Mouse (Mus musculus) c-Kit-positive CD71-positive TER-119-positive erythroid progenitor cells, embryonic 14.5 days (primary cell): ENCODE results near the gene Tango6.

Experiments used
- DNase-seq: peaks from one replicate; pipeline ENCODE4 v3.0.0-alpha.2; 2013; ENCODE audit warnings: low spot score

Gene Tango6

DNA sequence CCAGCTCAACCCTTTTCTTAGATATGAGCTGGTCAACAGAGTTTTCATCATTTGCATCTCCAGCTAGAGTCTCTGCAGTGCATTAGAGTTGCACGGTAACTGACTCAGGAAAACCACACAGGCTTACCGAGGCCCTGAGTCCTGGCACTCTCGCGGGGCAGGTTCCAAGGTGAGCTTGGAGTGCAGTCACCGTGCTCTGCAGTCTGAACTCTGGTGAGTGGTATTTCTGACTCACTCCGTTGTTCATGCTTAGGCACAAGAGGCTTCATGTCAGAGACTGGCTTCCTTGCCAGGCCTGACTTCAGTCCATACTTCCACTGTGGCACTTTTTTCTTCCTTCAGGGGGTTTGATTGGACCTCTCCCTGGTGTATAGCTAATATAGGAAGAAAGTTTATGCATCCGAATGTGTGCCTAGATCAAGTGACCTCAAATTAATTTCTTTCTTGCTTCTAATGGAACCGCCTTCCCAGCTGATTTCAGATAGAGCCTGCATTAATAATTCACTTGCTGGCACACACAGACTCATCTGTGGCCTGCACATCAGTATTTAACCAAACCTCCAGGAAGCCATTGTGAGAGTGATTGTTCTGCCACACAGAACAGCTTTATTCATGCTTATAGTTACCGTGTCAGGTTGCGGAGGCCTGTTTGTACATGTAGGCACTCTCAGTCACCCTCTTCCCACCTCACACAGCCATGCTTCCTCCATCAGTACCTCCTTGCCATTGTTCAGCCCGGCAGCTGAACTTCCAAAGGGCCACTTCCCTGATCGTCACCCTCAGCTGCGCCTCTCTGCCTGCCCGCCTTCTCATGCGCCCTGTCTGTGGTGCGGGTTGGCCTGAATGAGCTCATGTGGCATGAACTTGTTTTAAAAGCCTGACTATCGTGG lies 136.0 kb downstream of the Tango6 start:
- DNase-seq, result no peak

DNA sequence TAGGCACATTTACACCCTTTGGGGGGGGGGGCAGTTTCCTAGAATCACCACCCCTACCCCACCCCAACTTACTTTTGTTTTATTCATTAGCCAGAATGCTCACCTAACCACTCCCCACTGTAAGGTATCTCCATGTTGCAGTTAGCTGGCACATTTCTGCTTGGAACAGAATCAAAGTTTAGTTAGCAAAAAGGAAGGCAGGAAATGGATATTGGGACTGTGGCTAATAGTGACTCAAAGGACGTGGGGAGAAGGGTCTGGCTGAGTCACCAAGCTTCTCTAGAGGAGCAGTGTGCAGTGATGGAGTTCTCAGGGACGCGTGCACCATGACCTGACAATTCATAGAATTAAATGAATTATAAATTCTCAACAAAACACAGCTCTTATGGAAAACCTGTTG lies 136.7 kb downstream of the Tango6 start:
- DNase-seq, result no peak

DNA sequence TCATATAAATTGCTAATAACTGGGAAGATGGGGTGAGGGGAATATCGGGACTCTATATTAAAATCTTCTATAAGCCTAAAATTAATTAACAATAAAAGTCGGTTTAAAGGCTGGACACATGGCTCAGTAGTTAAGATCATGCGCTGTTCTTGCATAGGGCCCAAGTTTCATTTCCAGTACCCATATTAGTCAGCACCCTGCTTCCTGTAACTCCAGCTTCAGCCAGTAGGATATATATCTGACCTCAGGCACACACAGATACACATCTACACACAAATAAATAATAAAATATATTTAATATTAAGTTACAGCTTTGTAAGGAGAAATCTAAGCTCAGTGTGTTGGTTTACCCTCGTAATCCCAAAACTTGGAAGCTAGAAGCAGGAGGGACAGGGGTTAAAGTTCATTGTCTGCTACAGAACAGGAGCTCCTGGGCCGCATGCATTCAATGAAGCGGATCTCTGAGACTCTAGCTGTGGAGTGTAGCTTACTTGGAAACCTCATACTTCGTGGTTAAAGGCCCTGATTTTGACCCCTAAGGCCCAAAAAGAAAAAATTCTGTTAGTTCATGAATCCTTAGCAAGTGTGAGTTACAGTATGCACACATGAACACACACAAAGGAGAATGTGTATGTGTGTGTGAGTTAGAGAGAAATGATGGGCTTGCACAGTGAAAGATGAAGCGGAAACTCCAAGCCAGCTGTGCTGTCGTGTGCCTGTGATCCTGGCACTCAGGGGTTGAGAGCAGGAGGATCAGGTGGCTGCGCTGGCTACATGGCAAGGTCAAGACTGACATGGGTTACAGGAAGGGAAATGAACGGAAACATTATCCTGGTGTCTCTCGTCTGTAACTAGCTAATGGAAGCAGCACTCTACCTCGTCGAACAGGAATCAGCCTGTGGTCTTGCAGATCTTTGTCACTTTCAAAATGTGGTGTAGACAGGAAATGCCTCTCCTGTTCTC lies 138.0 kb downstream of the Tango6 start:
- no peak for DNase-seq

DNA sequence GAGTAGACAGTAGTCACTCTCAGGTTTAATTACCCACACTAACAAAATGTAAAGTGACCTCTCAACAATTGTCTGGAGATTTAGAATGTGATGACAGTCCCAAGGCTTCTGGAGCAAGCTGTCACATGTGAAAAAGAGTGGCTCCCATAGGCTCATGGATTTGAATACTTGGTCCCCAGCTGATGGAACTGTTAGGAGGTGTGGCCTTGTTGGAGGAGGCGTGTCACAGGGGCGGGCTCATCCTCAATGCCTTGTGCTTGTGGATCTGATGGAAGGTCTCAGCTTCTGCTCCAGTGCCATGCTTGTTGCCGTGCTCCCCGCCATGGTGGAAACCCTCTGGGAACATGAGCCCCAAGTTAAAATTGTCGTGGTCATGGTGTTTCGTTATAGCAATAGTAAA lies 146.1 kb downstream of the Tango6 start:
- DNase-seq, result no peak

DNA sequence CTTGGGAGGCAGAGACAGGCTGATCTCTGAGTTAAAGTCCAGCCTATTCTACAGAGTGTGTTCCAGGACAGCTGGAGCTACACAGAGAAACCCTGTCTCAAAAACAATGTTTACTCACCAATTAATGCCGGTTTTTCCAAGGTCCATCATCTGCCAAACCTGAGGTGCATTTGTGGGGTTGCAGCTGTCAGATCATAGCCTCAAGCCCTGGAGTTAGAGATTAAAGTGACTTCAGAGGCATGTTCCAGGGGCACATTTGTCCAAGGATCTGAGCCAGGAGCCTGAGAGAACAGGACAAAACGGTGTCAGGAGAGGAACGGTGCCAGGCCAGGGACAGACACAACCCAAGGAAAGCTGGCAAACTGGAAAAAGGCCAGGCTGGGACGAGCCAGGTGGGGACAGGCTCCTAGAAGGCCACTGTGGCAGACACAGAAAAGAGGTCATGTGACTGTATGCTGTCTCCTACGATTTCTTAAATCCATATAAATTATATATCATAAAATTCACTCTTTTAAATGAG lies 146.7 kb downstream of the Tango6 start:
- DNase-seq, result no peak

DNA sequence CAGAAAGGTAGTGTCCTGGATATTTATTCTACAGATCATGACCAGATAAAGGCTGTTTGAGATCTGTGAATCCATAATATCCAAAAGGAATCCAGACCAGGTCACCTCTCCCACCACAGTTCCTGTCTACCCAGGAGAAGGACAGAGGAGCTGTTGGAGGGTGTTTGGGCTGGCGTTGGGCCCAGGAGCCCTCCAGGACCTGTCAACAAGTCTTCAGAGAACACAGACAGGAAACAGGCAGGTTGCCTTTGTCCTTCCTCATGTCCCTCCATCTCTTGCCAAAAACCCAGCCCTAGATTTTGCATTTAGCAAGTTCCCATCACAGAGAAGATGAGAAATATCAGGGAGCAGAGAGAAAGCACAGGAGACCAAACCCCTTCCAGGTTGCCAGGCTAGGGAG lies 152.0 kb downstream of the Tango6 start:
- no peak for DNase-seq

DNA sequence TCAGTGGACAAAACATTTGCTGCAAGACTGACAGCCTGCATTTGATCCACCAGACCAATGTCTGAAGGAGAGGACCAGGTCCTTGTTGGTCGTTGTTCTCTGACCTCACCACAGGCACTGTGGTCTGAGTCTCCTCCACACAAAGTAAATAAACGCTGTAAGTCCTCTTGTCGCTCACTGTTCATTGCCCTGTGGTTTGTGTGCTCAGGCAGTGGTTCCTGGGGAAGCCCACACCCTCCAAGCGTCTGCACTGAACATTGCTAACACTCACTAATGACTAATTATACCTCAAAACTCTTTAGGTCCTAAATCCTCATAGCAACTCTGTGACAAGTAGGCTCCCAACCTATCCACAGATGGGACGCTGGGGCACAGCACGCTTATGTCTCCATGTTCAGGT lies 153.7 kb downstream of the Tango6 start:
- no peak for DNase-seq

DNA sequence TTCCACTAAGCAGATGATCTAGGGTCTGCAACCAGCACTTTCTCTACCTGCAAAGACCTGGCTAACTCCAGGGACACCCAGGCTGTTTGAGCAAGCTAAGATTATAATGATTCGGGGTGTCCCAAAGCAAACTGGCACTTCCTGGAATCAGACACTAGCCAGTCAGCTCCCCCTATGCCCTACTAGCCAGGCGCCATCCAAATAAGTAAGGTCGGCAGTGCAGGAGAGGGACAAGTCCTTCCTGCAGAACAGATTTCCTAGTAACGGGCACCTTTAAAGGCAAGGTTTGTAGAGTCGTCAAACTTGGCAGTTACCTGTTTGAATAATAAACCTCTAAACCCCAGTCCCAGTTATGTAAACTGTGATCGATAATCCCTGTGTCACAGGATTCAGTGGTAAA lies 155.9 kb downstream of the Tango6 start:
- DNase-seq, result no peak

DNA sequence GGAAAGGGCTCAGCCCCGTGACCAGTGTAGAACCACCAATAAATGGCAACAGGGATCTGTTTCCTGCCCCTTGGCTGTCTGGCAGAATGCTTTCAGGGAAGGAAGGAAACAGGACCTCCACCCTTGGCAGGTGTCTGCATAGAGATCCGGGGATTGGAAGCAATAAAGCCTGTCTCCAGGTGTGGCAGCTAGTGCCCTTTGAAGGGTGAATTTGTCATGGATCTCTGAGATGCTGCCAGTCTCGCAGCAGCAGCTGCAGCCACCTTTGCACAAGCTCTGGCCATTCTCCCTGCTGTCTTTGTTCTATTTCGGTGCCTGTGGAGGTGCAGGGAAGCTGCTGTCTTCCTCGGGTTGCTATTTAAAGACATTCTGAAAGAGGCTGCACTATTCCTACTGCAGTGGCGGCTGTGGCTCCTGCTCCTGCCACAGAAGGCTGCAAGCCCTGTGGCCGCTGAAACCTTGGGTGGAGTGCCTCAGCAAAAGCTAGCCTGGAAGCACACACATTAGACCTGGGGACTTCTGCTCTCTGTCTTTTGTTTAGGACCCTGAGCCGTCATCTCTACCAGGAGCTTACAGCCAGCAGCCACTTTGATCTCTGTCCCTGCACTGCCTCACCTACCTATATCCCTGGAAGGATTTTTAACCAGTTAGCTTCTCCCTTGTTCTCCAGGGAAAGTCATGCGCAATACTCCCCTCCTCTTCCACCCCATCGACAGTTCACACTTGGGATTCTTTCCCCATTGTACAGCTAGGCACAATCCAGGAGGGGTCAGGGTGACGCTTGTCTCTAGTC lies 156.5 kb downstream of the Tango6 start:
- DNase-seq, result no peak

DNA sequence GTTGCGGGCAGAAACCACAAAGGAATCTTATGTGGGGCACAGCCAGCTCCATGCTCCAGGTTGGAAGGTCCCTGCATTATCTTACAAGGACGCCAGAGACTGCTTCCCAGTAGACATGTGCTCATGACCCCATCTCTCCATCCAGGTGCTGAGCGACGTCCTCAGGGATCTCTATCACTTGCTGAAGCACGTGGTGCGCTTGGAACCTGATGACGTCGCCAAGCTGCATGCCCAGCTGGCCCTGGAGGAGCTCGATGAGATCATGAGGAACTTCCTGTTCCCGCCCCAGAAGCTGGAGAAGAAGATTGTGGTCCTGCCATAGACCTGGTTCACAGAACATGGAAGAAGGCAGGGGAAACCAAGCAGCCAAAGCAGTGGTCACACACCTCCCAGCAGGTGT lies 167.2 kb downstream of the Tango6 start:
- no peak for DNase-seq

DNA sequence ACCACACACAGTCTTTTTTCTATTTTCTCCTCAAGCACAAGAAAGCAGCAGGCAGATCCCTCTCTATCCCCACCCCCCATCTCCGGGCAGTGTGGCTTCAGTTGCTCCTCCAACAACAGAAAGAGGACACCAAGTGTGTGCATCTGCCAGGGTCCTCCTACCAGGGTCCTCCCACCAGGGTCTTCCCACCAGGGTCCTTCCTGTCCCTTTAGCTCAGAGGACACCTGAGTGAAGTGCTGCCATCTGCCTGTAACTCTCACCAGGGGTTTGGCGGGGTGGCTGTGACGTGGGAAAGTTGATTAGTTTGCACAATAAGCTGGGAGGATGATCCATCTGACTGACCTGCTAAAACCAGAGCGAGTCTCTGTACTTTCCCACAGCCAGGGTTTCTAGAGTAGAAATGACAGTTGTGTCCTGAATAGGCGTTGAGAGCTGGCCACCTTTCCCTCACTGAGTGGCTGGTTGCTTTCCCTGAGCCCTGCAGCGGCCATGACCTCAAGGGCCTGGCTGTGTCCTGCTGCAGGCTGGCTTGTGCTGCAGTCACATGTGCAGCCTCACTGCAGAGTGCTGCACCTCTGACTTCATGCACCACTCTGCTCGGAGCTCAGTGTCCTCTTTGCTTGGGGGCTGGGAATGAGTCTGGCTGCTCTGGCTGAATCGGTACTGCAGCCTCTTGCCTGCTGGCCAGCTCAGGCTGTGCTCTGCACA lies 171.8 kb downstream of the Tango6 start:
- DNase-seq, result no peak

DNA sequence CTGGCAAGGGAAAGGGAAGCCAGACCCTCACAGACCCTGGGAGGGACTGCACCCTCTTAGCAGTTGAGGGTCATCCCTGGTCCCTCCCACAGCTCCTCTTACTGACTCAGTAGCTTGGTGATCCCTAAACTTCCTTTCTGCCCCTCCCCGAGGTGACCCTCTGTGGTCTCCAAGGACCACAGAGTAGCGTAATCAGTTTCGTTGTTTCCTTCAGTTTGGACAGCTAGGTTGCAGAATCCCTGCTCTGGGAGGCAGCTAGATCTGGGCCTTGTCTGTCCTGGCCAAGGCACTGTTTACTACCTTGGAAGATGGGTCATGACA lies 172.3 kb downstream of the Tango6 start:
- no peak for DNase-seq

DNA sequence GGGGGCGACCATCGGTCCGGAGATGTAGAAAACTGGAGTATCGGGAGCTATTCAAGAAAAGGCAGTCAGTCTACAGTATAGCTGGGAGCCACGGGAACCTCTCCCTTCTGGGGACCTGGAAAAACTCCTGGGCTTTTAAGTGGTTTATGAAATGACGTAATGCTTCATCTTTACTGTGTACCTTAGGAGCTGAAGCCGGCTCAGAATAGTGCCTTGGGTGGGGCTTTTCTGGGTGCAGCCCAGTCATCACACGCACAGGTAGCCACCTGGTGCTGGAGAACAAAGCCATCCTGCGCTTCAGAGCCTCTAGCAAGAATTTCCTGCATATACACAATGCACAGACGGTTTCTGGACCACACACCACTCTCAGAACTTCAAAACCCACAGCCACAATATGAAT lies 180.0 kb downstream of the Tango6 start:
- DNase-seq, result no peak

DNA sequence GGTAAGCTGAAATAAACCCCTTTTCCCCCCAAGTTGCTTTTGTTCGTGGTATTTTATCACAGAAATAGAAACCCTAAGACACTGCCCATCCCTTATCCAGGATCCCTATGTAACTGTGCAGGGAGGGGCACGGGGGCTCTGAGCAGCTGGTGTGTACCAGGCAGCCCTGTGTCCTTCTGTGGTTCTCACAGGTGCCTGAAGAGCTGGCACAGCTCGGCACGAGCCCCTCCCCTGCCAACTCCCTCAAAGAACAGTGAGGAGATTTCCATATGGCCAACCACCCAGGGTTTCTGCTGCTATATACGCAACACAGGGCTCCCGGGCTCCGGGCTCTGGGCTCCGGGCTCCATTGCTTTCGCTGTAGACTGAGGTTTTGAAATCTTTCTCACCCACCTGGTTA lies 182.5 kb downstream of the Tango6 start:
- no peak for DNase-seq

DNA sequence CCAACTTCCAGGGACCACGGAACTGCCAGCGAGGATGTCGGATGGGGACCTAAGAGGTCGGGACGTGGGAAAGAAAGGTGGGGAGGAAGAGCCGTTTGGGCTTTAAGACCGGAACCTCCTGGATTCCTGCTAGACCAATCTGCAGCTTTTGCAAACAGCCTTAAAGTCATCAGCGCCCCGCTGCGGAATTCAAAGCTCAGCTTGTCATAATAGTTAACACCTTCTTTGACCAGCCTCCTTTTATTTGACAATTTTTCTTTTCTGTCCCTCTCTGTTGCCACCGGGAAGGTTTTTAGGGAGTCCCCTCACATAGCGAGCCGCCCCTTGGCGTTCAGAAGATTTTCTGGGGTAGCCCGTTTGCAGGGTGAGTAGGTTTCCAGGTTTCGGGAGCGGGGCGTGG lies 187.2 kb downstream of the Tango6 start, which contains the start of gene Has3:
Gene Has3, plus strand, starts transcription at position 192 of the 400 bp plus-strand sequence.
- DNase-seq, result no peak

DNA sequence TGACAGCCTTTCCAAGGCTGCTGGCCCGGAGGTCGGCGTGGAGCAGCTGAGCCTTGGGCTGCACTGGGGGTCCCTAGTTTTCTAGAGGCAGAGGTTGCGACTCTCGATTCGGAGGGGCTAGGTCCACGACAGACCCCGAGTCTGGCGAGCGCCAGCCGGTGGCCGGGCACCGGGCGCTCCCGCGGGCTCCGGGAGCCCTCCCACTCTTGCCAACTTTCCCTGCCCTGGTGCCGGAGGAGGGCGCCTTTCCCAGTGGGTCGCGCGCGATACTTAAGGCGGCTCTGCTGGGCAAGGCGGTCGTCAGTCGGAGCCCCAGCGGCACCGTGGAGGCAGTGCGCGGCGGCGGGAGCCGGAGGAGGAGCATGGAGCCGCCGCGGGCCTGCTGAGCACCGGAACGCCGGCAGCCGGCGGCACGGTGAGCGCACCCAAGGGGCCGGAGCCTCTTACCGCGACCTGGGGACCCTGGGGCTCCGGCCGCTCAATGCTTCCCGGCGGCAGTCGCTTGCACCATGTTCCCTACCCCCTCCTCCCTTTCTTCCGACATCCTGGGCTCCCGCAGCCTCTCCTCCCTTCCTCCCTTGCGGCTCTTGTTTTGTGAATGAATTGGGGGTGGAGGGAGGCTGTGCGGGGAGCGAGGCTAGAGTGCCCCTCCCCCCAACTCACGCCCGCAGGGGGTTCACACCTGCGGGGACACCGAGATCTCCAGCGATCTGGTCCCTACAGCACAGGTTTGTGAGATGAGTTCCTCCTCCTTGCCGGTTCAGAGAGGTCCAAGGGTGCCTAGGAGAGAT lies 187.9 kb downstream of the Tango6 start:
- DNase-seq, result no peak

DNA sequence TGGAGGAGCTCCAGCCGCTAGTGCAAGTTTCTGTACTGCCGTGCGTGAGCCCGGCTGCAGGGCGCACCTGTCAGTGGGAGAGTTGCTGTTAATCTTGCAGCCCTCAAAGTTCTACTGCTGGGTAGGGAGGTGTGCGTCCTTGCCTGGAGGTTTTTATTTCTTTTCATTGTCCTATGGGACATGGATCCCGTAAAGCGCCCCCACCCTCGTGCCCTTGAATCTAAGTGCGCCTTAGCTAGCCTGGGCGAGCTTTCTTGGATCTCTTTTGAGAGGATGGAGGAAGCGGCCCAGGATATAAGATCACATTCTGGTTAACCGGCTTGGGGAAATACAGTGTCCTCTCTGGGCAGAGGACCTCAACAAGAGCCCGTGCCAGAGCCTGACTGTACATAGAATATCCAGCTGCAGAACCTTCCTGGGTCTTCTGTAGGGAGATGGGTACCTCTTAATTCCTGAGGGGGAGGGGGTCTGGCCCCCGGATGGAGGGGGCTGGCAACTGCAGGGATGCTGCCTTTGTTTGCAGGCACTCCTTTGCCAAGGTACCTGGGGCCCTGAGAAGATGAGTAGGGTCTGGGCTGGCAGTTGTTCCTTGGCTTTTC lies 188.6 kb downstream of the Tango6 start:
- no peak for DNase-seq

DNA sequence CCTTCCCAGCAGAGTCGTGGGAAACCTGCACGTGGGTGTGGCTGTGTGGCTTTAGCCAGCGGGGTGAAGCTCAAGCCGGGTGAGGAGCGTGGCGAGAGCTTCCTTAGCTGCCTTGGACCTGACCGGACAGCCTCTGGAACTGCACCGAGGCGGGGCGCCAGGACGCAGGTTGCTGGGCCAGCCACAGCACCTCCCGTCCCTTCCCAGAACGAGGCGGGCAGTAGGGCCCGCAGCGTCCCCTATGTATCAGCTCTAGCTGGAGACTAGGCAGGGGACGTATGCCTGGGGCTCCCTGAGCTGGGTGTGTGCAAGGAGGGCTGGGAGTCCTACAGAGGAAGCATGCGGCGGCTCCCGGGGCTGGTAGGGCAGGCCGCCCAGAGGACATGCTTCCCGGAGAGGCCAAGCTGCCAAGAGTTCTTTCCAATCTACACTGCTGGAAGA lies 189.1 kb downstream of the Tango6 start:
- no peak for DNase-seq

DNA sequence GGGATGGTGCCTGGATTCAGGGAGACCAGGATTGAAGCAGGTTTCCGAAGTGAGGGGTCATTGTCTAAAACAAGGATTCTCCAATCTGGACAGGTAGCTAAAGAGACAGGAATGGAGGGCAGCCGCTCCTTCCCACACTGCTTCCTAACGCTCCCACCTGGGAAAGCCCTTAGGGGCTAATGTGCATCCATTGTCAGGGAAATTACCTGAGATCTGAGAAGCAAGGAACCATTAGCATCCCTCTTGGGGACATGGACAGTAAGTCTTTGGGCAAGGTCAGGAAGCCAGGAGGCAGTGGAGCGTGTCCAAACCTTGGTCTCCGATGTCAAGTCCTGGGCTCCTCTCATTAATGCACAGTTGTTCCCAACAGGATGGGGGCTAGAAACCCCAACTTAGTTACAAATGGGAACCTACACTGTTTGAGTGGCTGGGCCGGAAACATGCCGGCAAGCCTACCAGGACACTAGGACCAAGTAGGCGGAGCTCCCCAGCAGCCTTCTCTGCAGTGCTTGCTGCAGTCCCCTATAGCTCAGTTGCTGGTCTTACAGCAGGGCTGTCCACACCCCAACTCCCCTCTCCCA lies 189.7 kb downstream of the Tango6 start:
- no peak for DNase-seq
